Mouse (Mus musculus) ovary, adult 18-20 months (tissue): ENCODE data around the gene 4930524B15Rik.
"Not testable (repeated sequence)": the region's sequence is repeated elsewhere in the genome, so short reads cannot be mapped to it uniquely, and the experiment has no call there.

Experiments used
- DNase-seq: peaks from one replicate; pipeline ENCODE4 v3.0.0; 2022; ENCODE audit warnings: low spot score, mixed read lengths

The 4930524B15Rik gene

DNA sequence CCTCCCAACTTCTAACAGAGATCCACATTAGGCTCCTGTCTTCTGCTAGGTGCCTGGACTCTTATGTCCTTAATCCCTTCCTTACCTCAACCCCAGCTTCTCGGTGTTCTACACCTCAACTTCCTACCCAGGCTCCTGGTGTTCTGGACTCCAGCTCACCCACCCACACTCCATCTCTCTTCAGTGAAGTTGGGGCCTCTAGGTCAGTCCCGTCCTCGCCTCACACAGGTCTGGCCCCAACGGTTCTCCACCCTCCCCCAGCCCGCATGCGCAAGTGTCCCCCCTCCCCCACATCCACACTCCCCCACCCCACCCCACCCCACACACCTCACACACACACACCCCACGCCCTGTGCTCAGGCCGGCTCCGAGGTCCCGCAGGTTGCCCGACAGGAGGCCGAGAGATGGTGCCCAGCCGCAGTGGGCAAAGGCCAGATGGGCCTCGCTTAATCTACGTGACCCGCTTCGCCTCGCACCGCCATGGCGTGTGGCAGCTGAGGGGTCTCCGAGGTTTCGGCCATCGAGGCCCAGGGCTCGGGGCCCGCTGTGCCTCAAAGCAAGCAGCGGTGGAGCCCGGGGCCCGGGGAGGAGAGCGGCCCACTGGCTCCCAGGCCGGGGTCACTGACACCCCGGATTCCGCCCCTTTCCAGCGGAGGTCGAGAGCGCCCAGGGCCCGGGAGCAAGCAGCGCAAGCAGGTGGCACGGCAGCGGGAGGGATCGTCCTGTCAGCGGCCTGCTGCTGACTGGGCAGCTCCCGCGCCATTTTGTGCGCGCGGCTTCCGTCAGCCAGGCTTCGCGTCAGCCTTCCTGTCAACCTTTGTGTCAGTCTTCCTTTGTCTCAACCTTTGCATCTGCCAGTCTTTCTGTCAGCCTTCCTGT is at the start of gene 4930524B15Rik:
Gene 4930524B15Rik (plus strand): TSS at position 337 of the 879 bp plus-strand sequence.
- DNase-seq: no peak

DNA sequence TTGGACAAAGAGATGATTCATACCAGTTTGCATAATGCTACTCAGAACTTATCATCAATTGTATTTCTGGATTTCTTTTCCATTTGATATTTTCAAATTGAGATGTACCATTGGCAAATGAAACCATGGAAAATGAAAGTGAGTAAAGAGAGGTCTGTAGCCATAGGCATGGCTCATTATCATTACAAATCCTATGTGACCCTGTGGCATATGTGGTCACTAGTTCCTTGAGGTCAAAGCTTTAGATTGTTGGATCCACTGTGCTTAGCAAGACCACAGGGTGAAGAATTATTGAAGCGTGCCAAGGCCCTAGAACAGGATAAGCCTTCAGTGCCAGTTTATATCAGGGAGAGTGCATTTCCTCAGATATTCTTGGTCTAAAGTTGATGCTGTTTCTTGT is 47.6 kb upstream of the 4930524B15Rik start:
- no peak for DNase-seq

DNA sequence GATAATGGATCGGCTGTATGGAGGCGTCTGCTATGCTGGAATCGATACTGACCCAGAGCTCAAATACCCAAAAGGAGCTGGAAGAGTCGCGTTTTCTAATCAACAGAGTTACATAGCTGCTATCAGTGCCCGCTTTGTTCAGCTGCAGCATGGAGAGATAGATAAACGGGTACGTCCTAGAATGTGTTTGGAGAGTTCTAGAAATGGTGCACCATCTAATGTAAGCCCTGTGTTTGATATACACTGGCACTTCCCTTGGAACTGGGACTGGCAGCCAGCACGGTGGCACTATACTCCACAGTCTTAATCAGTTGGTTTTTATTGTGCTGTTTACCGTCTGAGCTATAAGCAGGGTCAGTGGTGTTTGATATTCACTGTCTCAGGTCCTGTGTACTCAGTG is 35.3 kb upstream of the 4930524B15Rik start:
- no peak for DNase-seq

DNA sequence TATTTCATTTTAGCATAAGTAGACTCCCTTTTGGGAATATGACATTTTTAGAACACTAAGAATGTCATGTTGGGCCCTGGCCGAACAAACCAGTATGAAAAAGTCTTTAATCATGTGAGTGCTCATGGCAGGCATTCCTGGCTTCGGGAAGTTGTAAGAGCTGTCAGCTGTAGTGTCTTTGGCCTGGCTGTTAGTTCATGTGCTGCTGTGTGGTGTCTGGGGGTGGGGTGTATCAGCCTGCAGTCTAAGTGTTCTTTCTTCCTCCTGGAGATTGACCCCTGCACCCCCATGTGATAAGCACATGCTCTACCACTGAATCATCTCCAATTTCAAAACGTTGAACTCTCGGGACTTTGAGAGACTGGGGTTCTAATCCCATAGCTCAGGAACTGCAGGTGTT is 29.7 kb upstream of the 4930524B15Rik start:
- DNase-seq: no peak

DNA sequence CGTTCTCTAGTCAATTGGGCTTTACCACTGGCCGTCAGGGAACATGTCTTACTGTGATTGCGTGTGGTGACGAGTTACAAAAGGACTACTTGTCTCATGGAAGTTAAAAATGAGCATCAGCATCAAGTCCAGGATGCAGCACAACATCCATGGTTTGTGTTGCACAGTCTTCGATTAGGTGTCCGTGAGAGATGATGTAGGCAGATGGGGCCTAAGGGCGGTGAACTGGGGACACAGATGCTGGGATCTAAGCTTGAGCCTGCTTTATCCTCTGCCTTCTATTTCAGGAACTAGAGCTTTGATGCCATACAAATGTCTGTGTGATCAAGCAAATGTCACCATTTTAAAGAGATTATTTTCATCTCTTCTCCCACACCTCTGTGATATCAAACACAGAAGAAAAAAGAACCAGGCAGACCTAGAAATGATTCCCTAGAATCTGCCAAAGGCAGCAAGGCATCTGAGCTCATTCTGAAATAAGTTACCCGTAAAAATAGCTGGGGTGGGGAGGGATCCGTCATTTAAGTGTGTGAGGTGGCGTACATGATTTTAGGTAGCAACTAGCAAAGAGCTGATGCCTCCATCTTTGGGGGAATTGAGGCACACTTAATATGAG is 28.4 kb upstream of the 4930524B15Rik start:
- no peak for DNase-seq

DNA sequence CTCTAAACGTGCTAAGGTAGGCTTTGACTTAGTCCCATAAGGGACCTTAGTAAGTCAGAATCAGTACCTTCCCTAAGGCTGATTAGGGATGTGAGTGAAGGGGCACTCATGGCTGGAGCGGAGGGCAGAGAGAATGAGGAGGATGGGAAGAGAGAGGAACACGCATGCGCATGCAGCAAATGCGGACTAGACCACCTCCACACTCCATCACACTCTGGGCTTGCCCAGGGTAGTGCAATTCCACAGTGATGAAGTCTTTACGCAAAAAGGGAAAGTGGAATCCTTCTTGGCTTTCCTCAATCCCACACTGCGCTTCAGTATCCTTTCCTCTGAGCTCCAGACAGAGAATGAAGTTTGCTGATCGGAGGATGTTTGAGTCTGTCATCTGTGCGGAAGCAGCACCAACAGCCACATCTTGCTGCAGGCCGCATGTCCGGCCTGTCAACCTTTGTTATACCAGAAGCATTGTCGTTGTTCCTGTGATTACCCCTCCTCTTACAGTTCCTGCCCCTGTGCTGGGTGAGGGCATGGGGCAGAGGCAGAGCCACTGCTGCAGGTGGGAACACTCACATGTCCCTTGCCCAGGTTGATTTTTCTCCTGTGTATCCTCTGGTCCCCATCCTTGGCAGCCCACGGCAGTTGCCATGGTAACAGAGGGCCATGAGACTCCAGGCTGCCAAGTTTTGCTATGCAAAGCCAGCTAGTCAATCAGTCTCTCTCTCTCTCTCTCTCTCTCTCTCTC is 24.3 kb upstream of the 4930524B15Rik start:
- DNase-seq: no peak

DNA sequence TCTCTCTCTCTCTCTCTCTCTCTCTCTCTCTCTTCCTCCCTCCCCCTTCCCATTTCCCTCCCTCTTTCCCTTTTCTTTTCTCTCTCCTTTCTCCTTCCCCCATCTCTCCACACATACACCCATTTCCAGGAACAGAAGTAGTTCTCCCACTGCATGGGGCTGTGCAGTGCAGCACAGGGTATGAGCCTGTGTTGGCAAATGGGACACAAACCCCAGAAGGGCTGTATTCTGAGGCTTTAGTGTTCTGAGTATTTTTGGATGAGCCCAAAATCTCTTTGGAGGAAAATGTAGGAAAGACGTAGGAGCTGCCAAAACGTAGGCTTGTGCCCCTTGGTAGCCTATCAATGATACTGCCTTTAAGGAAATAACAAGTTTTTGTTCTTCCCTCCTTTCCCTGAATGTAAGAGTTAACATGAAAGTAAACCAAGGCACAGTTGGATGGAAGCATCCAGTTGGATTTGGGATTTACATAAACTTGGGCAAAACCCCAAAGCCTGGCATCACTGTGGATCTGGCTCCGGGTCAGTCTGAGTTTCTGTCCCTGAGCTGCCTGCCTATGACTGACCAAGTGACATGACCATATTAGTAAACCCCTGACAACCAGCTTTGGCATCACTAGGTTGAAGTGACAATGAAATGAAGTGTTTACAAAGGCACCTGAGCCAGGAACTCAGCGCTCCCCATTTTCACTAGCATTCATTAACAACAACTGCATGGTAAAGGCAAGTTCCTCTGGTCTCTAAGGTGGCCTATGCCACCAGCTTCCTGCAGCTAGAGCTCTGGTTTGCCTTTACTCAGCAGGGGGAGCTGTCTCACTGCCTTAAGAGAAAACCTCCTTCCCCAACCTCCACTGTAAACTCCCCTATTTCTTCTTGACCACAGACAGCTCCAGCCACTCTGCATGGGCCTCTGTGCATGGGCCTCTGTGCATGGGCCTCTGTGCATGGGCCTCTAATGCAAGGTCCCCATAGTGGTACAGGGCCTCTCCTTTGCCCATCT is 23.5 kb upstream of the 4930524B15Rik start:
- no peak for DNase-seq

DNA sequence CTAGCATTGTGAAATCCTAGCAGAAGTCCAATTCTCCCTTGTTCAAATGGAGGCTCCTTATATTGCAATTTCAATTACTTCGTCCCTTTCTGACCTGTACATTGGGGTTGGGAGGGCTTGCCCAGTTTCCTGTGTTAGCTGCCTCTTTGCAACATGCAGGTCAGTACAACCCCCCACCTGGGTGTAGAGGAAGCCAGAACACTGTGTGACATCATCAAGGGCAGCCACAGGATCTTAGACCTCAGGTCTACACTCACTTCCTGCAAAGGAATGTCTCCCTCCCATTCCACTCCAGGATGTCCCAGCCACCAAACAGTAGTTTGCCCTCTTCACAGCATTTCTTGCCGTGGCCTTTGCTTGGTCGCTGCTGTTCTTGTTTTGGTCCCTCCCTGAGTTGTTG is 19.9 kb upstream of the 4930524B15Rik start:
- no peak for DNase-seq

DNA sequence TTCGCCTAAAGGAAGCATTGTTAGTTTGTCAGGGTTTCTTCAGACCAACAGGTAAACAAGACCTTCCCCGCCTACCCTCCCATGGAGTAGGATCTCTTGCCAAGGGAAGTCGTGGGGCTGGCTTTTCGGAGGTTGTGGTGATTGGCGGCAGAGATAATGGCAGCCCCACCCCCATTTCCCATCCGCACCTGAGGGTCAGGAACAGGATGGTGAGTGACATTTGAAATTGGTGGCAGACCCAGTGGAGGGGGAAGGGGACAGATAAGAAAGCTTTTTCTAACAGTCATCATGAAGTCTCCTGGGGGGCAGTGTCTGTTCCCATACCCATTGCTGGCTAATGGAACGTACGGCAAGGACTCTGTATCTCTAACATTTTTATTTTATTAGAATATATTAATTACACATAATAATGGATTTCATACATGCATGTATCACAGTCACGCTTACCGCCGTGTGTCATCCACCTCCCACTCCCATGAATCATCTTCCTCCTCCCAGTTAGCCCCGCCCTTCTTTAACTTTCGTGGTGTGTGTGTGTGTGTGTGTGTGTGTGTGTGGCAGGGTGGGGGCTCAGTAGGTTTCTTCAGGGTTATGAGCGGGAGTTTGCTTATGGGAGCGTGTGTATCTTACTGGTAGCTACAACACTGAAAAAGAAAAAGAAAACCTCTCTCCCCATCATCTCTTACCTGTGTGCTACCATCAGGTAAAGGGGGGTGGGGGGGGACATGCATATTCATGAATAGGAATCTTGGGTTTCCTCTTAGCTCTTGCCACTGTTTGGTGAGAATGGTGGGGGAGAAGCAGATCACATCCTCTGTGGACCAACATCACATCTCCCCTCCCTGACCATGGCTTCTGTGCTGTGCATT is 16.7 kb upstream of the 4930524B15Rik start:
- DNase-seq: no peak

DNA sequence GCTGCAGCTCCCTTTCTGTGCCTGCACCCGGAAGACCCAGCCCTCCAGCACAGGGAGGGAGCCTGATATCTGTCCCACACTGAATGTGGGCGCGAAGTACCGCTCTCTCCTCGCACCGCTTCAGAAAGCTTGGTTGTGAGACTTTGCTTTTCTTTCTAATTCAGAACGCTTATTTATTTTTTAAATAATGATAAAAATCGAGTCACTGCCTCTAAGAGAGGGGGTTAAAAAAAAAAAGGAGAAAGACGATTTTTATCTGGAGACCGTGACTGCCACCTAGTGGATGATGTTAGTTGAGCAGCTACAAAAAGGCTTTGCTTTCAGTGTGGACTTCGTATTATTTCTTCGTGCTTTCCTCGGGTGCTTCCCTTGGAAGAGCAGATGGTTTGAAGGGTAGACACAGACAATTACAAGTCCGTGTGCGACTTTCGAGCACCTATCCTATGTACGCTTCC is 16.0 kb upstream of the 4930524B15Rik start:
- no peak for DNase-seq

DNA sequence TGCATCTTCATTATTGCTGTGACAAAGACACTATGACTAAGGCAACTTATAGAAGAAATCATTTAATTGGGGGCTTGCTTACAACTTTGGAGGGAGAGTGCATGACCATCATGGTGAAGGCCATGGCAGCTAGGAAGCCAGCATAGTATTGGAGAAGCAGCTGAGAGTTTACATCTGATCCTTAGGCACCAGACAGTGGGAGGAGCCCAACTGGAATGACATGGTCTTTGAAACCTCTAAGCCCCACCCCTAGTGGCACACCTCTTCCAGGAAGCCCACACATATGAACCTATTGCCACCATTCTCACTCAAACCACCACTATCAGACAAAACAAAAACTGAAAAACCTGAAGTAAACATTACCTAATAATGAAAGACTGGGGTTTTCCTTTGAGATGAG is 5.3 kb upstream of the 4930524B15Rik start:
- DNase-seq: no peak

DNA sequence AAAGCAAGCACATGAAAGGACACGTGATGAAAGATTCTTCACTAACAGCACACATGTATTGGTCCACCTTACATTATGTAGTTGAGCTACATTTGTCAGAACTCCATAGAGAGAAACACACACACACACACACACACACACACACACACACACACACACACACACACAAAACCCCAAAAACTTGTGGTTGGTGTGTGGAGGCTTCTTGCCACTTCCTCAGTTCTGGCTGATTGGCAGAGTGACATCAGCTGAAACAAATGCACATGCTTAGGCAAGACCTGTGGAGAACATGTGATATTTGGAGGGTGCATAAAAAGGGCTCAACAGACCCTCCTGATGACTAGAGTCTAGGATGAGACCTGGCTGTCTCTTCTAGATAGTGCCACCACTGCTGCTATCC is 1.4 kb upstream of the 4930524B15Rik start:
- DNase-seq: no peak

DNA sequence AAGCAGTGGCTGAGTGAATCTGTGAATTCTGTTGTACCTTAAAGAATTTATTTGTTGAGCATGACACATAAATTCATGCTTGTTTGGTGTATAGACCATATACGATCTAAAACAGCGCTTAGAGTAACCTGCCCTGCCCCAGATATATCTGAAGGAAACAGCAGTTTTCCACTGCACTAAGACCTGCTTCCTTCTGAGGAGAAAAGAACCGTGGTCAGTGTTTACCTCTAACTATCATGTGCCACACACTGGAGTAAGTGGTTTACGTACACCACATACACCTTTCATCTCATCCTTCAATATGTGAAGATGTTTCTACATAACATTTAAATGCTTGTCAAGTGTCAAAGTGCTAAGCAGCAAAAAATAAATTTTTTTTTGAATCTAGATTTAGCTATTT is 8.7 kb downstream of the 4930524B15Rik start:
- no peak for DNase-seq

DNA sequence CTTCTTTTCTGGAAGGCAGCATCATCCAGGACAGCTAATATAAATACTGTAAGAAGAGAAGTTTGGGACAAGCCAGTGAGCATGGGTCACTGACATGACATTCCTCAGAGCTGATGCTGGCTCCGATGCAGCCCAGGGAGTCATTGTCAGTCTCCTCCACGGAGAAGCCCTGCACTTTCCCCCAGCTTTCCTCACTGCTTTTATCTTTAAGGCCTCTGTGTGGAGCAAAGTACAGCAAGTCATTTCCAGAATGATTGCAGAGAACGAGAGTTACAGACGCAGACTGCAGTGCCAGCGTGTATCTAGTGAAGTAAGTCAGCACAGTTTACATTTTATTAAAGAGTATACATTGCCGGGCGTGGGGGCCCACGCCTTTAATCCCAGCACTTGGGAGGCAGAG is 9.4 kb downstream of the 4930524B15Rik start:
- DNase-seq: no peak

DNA sequence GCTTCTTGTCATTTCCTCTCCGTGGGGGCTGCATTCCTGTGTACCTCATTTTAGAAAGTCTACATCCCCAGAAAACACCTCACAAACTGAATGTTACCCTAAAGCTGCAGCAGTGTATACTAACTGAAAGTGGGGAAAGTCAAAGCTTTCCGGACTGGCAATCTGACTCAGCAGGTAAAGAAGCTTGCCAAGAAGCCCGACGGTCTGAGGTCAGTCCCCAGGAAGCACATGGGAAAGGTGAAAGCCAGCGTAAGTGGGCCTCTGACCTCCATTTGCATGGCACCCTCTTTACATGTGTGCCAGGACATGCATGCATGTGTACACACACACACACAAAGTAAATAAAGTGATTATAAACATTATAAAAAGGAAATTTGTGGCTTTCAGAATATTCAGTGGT is 10.3 kb downstream of the 4930524B15Rik start:
- no peak for DNase-seq

DNA sequence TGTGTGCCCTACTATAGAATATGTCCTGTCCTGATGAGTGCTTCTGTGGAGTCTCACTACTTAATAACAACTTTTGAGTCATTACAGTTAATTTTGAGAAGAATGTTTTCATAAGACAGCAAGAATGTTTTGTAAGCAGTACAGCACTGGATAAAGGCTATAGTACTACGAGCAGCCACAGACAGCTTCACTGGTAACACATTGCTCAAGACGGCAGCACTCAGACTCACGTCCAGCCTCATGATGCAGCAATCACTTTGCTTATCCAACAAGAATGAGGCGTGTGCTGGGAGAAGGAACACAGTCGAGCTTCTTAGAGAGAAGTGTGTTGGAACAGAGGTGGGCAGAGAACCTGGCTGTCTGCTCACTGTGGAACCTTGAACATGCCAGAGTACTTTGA is 10.7 kb downstream of the 4930524B15Rik start:
- DNase-seq: no peak

DNA sequence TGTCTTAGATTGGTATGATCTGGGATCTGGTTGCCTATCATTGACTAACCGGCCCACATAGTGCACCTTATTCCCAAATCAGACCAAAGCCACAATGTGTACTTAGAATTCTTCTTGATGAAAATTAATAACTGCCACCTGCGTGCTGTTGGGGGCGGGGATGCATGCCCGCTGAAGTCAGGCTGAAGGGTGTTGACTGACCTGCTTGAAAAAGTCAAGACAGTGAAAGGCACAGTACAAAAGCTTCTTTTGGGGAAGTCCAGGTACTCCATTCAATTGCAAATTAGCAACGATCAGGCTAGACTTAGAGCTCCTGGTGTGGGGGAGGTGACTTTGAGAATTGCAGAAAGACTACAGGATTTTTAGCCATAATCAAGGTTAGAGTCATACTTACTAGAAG is 14.7 kb downstream of the 4930524B15Rik start:
- not testable (repeated sequence) for DNase-seq

DNA sequence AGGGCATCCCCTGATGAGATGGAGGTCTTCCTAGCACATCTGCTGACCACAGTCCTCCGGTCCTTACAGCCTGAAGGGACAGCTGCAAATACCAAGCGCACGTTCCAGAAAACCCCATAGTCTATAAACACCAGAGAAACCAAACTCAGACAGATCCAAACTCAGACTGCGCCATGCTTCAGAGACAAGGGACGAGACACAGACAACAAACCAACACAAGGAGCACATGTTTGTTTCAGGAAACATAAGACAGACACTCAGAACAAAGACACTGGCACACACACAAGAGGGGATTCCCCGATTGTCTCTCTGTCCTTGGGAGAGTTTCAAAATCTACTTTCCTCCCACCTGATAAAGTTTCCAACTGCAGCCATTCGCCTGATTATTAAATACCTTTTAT is 16.4 kb downstream of the 4930524B15Rik start:
- DNase-seq: no peak

DNA sequence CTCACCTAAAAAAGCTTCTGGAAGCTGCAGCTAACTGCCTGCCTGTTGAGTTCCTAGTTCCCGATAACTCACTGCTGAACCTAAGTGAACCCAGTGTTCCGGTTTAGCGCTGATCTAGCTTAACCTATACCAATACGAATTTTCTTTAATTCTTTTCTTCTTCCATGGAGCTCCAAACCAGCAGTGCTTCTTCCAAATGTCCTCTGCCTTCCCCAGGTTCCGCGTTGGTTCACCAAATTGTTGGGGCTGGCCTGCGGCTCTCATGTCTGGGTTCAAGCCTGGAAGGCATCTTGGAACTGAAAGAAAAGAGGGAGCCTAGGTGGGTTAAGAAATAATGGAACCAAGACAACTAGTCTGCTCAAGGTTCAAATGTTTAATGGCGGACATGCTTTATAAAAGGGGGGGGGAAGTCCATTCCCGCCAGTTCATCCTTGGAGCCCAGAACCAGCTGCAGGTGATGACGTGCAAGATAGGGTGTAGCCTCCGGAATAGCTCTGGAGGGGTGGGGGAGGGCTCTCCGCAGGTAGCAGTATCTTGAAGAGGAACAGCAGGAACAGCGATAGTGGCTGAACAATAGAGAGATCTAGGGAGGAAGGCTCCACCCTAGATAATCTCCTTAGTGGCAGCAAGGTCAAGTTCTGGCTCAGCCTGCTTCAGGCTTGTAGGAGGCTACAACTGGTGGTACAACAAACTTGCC is 17.0 kb downstream of the 4930524B15Rik start:
- DNase-seq: not testable (repeated sequence)

DNA sequence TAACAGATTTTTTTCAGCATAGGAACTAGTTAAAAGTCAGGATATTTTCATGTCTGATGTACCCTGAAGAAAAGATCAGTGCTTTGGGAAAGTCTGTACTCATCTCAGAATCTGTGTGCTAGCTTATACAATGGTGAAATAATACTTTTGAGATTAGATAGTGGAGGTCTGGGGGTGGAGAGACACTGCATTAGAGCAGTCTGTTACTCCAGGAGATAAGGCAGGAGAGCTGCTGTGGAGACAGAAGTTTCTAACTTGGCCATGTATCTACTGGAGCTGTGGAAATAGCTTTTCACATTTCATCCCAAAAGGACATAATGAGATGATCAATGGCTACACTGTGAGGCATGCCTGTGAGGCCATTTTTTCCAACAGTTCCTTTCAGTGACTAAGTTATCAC is 17.9 kb downstream of the 4930524B15Rik start:
- no peak for DNase-seq
